Mouse (Mus musculus): ENCODE data around the gene Adamts6.

DNA sequence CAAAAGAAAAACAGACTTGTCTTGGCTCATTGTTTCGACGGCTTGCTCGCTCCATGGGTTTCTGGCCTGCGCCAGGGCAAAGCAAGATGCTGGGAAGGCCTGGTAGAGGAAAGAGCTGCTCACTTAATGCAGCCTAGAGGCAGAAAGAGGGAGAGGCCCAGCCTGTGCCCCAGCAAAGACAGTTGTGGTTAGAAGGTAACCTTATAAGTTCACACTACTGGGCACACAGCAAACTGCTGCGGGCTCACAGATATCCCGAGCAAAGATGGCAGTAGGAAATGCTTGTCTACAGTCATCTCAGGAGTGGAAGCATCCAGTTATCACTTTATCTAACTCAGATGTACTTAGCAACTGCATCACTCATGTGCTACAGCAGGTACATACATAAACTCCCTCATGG lies 211.0 kb downstream of the Adamts6 start:
- TF ChIP-seq CTCF (IDR thresholded peaks at IDR 0.05; ENCODE audit: borderline replicate concordance, insufficient read depth, low read length) (no peak), POLR2A (IDR thresholded peaks at IDR 0.05; ENCODE audit: low read depth, low read length) (no peak)
